Mouse (Mus musculus): ENCODE results near the gene Nuak2.

GRCm38 (mm10) chr1:132341731-132342501 lies 26.0 kb downstream of the Nuak2 start:
- TF ChIP-seq CTCF (IDR thresholded peaks at IDR 0.05; ENCODE audit: control insufficient read depth, insufficient read depth, insufficient replicate concordance, low read depth, low read length) (no peak), POLR2A (IDR thresholded peaks at IDR 0.05; ENCODE audit: control insufficient read depth, low read depth, low read length) (no peak)

All from testis, adult 2 months (tissue).